Mouse (Mus musculus): ENCODE data around the gene Adamts14. TPM values are rescaled to one million over a fixed set of nuclear protein-coding genes. Genes with fewer than 3 reads are reported as not detected.
A peak's percentile ranks its signal among the peaks of the same experiment; 100 is the strongest.

The Adamts14 gene
- total RNA-seq, 2 experiments from 2014 or later: 0.73 to 0.75 TPM

- peak in 1 of 2 experiments; percentile 70 for DNase-seq (ENCODE audit: extremely low spot score in 1 of 2, low spot score in 2 of 2)
- intact Hi-C loops (cut with DNase I): loop anchor here (5.0 kb wide), 1 partner anchor 54 kb away; no protein-coding TSS in a partner anchor
These were observed 4.9 kb upstream of the Adamts14 start for GRCm38 (mm10) chr10:61277918-61278674.

GRCm38 (mm10) chr10:61277051-61277450, 3.8 kb upstream of the Adamts14 start:
- no peak for DNase-seq (ENCODE audit: extremely low spot score in 1 of 2, low spot score in 2 of 2)
- intact Hi-C loops (cut with DNase I): loop anchor here (5.0 kb wide), 1 partner anchor 55 kb away; no protein-coding TSS in a partner anchor

GRCm38 (mm10) chr10:61275669-61276110, 2.5 kb upstream of the Adamts14 start:
- intact Hi-C loops (cut with DNase I): loop anchor here (5.0 kb wide), 1 partner anchor 57 kb away; no protein-coding TSS in a partner anchor
- DNase-seq (ENCODE audit: extremely low spot score in 1 of 2, low spot score in 2 of 2): no peak

GRCm38 (mm10) chr10:61274532-61274931, 1.3 kb upstream of the Adamts14 start:
- intact Hi-C loops (cut with DNase I): no loop called here
- DNase-seq (ENCODE audit: extremely low spot score in 1 of 2, low spot score in 2 of 2): no peak

GRCm38 (mm10) chr10:61273844-61274215, 592 bp upstream of the Adamts14 start:
- intact Hi-C loops (cut with DNase I): no loop called here
- DNase-seq (ENCODE audit: extremely low spot score in 1 of 2, low spot score in 2 of 2): no peak

- intact Hi-C loops (cut with DNase I): no loop called here
- DNase-seq (ENCODE audit: extremely low spot score in 1 of 2, low spot score in 2 of 2): no peak
These were observed 607 bp downstream of the Adamts14 start for GRCm38 (mm10) chr10:61272631-61273030.

- DNase-seq (ENCODE audit: extremely low spot score in 1 of 2, low spot score in 2 of 2): no peak
- intact Hi-C loops (cut with DNase I): no loop called here
These were observed 1.1 kb downstream of the Adamts14 start for GRCm38 (mm10) chr10:61272089-61272626.

- intact Hi-C loops (cut with DNase I): no loop called here
- DNase-seq (ENCODE audit: extremely low spot score in 1 of 2, low spot score in 2 of 2): no peak
These were observed 5.9 kb downstream of the Adamts14 start for GRCm38 (mm10) chr10:61267378-61267777.

- intact Hi-C loops (cut with DNase I): no loop called here
- no peak for DNase-seq (ENCODE audit: extremely low spot score in 1 of 2, low spot score in 2 of 2)
These were observed 9.6 kb downstream of the Adamts14 start for GRCm38 (mm10) chr10:61263606-61264005.

GRCm38 (mm10) chr10:61261229-61262156, 11.7 kb downstream of the Adamts14 start:
- intact Hi-C loops (cut with DNase I): no loop called here

GRCm38 (mm10) chr10:61258131-61258530, 15.1 kb downstream of the Adamts14 start:
- intact Hi-C loops (cut with DNase I): no loop called here
- no peak for DNase-seq (ENCODE audit: extremely low spot score in 1 of 2, low spot score in 2 of 2)

More at GRCm38 (mm10) chr10:61261229-61262156, 11.7 kb downstream of the Adamts14 start:
- no peak for DNase-seq (ENCODE audit: extremely low spot score in 1 of 2, low spot score in 2 of 2)

GRCm38 (mm10) chr10:61256665-61257064, 16.6 kb downstream of the Adamts14 start:
- intact Hi-C loops (cut with DNase I): no loop called here
- DNase-seq (ENCODE audit: extremely low spot score in 1 of 2, low spot score in 2 of 2): no peak

GRCm38 (mm10) chr10:61255190-61255589, 18.0 kb downstream of the Adamts14 start:
- DNase-seq (ENCODE audit: extremely low spot score in 1 of 2, low spot score in 2 of 2): no peak
- intact Hi-C loops (cut with DNase I): no loop called here

- DNase-seq (ENCODE audit: extremely low spot score in 1 of 2, low spot score in 2 of 2): peak in 1 of 2 experiments; percentile 44
- intact Hi-C loops (cut with DNase I): no loop called here
These were observed 18.5 kb downstream of the Adamts14 start for GRCm38 (mm10) chr10:61254761-61255160.

GRCm38 (mm10) chr10:61249951-61250350, 23.3 kb downstream of the Adamts14 start:
- intact Hi-C loops (cut with DNase I): no loop called here
- DNase-seq (ENCODE audit: extremely low spot score in 1 of 2, low spot score in 2 of 2): no peak

- intact Hi-C loops (cut with DNase I): no loop called here
- no peak for DNase-seq (ENCODE audit: extremely low spot score in 1 of 2, low spot score in 2 of 2)
These were observed 24.6 kb downstream of the Adamts14 start for GRCm38 (mm10) chr10:61248596-61249114.

- peak in 1 of 2 experiments; percentile 41 for DNase-seq (ENCODE audit: extremely low spot score in 1 of 2, low spot score in 2 of 2)
- intact Hi-C loops (cut with DNase I): no loop called here
These were observed 26.9 kb downstream of the Adamts14 start for GRCm38 (mm10) chr10:61246288-61246687.

GRCm38 (mm10) chr10:61241961-61242421, 31.2 kb downstream of the Adamts14 start:
- intact Hi-C loops (cut with DNase I): no loop called here

More at GRCm38 (mm10) chr10:61241961-61242421, 31.2 kb downstream of the Adamts14 start:
- DNase-seq (ENCODE audit: extremely low spot score in 1 of 2, low spot score in 2 of 2): no peak
